Mouse (Mus musculus) megakaryocyte-erythroid progenitor cell, adult 5-6 weeks (primary cell): ENCODE results near the gene Efr3b. TPM values are rescaled to one million over a fixed set of nuclear protein-coding genes. Genes with fewer than 3 reads are reported as not detected.
A peak's percentile ranks its signal among the peaks of the same experiment; 100 is the strongest.
"Not testable (repeated sequence)": the region's sequence is repeated elsewhere in the genome, so short reads cannot be mapped to it uniquely, and the experiment has no call there.

ENCODE experiments used
- ATAC-seq: replicated peaks from 2 replicates; pipeline ENCODE4 v1.8.0; 2016; ENCODE audit warnings: mild to moderate bottlenecking, inconsistent platforms; ENCODE audit not compliant: severe bottlenecking, poor library complexity, low FRiP score, low TSS enrichment
- total RNA-seq, 2 experiments: library from RNA; stranded (forward) in 1 of 2; stranded (reverse) in 1 of 2; fragments of 200-1000, 215-1000 nt in 1 of 2; fragments of >200 nt in 1 of 2; fragmentation: Nextera tagmentation in 1 of 2; gene quantifications; 2 replicates each; pipeline ENCODE4 v1.2.3; 2014 to 2017

The Efr3b gene
- total RNA-seq, 2 experiments from 2014 or later: 0.02 to 0.70 TPM

DNA sequence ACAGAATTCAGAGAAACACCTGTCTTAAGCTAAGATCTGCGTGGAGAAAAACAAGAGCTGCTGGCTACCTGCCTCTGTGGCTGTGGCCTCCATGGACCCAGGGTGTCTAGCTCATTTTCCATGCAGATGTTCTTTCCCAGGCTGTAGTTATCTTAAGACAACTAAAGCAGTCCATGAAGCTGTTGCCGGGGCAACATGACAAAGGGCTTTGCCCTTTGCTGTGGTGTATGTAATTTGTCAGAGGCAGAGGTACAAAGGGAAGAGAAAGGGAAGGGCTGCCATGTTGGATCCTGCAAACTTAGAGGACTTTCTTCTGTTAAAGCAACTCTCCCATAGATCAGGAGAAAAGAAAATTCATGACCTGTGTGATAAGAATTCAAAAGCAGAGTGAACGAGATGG, 47.7 kb downstream of the Efr3b start:
- ATAC-seq: no peak

DNA sequence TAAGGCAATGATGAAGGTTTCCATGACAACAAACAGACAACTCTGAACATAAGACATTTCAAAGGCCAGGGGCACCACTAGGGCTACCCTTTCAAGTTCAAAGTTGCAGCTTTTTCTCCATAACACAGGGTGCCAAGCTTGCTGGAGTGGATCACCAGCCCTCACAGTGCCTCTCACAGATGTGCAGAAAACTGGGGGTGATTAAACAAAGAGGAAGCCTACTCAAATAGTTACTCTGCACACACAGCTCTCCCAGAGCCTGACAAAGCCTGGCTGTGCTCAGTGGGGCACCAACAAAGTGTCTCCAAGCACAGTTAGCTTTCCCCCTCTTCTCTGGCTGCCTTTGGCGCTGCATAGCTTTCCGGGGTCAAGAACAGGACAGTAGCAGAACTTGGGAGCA, 48.8 kb downstream of the Efr3b start:
- ATAC-seq: no peak

DNA sequence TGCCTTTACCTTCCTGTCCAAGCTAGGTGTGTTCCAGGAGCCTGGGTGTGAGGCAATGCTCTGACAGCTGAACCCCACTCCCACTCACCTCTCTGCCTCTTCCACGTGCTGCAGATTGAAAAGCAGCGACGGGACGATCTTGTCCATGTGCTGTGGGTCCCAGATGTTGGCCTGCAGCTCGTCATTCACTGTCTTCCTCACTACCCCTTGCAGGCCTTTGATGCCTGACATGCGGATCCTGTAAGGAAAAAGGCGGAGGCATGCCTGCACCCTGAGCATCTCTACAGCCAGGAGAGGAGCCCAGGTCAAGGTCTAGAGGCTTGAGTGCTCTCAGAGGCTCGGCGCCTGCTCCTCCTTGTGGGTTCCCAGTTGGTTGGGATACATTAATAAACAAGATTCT, 54.3 kb downstream of the Efr3b start:
- no peak for ATAC-seq

DNA sequence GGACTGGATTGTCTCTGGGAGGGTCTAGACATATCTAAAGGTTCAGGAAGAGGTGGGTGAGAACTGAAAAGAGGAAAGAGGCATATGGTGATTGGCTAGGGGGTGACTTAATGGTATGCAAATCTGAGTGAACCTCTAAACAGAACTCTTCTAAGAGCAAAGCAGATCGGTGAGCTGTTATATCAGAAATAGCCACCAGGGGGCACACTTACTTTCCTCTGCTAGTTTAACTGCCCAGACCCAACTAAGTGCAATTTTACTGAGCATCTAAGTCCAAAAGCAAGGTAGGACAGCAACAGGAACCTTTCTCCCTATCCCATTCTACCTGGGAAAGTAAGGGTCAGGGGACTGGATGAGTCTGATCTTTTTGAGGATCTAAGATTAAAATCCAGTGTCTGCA, 55.0 kb downstream of the Efr3b start:
- ATAC-seq: 0 out of 2 replicates have a peak, but pooled peaks have one; percentile 27

DNA sequence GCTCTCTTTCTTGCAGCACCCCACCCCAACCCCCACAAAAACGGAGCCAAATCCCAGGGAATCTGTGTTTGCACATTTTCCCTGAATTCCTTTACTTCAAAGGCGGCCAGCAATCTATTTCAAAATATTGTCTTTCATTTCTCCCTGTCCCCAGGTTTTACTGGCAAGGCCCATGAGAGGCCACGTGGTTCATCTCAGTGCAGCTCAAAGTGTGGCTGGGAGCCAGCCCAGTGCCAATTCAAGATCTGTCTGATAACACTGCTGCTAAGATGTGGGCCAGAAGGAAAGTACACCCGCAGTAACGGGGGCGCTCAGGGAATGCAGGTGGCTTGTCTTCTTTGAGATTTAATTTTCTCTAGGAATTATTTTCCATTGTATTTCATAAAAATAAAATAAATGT, 56.5 kb downstream of the Efr3b start:
- no peak for ATAC-seq

DNA sequence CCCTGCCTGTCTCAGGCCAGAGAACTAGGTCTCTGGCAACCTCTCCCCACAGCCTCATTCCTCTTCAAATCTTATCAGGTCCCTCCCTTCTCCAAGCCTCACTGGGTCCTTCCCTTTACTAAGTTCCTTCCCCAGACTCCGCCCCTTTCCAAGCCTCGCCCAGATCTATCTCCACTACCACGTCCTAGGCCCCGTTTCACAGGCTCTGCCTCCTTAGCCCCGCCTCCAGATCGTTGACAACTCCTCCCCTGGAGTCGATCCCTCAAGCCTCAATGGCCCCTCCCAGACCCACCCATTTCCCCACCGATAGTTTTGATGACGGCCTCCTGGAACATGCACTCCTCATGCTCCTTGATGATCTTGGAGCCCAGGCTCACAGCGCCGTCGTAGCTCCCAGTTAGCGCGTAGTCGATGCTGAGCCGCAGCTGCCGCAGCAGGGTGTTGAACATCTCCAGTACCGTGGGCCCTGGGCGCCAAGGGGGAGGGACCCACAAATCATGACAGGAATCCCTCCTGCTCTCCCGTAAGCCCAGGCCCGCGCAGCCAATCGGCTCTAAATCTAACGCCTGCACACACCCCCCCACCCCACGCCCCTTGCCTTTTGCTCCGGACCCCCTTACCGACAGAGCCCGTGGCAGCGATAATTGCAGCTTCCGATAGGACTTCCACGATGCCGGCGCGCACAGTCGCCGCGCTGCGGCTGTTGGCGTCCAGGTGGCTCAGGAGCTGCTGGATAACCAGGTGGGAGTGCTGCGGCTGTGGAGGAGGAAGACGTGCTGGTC, 57.2 kb downstream of the Efr3b start:
- ATAC-seq: peak; percentile 97

DNA sequence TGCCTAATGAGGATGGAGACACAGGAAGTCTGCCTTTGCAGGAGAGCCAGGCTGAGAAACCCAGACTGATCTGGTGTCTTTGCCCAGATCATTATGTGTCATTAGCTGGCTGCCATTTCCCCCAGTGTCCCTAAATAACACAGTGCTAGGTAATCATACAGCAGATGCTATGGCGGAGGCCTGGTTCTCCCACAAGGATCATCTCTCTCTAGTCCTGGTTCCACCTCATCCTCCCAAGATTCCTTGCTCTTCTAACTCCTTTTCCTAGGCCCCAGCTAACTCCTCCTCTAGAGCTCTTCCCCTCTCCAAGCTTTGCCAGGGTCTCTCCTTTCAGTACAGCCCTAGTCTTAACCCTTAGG, 57.7 kb downstream of the Efr3b start:
- ATAC-seq: 0 out of 2 replicates have a peak, but pooled peaks have one; percentile 0

DNA sequence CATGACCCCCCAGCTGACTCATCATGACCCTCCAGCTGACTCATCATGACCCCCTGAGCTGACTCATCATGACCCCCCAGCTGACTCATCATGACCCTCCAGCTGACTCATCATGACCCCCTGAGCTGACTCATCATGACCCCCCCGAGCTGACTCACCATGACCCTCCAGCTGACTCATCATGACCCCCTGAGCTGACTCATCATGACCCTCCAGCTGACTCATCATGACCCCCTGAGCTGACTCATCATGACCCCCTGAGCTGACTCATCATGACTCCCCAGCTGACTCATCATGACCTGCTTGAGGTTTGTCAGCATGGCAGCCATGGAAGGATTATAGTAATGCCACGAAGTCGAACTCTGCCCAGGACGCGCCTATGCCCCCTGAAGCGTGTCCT, 65.5 kb downstream of the Efr3b start:
- ATAC-seq: not testable (repeated sequence)

DNA sequence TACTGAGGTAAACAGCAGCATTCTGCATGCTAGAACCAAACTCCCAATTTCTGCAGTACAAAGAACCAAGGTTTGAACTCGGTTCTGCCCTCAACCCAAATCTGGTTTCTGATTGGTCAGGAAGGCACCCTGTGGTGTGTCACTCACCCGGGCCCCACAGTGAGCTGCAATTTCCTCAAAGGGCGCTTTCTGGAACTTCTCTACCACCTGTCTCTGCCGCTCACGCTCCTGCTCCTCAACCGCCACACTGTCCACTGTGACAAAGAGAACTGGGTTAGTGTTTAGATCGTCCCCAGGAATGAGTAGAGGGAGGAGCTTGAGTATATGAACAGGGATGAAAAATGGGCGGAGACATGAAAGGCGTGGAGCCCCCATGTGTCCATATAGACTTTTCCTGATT, 70.3 kb downstream of the Efr3b start:
- no peak for ATAC-seq

DNA sequence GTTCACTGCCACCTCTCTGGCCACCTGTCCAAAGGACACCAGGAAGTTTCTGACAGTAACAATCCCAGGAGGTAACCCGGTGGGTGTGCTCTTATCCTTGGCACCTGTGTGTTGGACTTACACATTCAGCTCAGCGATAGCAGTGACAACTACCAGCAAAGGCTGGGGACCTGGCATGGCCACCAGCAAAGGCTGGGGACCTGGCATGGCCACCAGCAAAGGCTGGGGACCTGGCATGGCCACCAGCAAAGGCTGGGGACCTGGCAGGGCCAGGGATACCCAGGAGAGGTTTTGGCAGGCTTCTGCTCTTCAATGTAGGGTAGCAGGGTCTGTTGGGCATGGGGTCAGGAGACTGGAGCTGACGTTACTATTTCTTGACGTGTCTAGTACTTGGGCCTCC, 71.5 kb downstream of the Efr3b start:
- ATAC-seq: no peak

DNA sequence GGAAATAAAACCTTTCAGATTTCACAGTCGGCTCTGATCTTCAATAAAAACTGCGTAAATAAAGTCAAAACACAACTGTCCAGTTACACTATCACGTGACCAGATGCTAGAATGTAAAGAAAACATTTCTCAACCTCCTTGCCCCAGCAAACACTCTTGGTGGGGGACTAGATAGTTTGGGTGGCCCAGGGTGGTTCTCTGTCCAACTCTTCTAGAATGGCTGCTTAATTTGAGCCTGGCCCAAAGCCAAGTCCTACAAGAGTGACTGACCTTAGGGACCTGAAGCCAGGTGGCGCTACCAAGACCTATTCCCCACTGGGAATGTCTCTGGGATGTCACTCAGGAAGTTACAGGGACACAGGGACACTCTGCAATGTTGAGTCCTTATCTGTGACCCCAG, 78.2 kb downstream of the Efr3b start:
- no peak for ATAC-seq

DNA sequence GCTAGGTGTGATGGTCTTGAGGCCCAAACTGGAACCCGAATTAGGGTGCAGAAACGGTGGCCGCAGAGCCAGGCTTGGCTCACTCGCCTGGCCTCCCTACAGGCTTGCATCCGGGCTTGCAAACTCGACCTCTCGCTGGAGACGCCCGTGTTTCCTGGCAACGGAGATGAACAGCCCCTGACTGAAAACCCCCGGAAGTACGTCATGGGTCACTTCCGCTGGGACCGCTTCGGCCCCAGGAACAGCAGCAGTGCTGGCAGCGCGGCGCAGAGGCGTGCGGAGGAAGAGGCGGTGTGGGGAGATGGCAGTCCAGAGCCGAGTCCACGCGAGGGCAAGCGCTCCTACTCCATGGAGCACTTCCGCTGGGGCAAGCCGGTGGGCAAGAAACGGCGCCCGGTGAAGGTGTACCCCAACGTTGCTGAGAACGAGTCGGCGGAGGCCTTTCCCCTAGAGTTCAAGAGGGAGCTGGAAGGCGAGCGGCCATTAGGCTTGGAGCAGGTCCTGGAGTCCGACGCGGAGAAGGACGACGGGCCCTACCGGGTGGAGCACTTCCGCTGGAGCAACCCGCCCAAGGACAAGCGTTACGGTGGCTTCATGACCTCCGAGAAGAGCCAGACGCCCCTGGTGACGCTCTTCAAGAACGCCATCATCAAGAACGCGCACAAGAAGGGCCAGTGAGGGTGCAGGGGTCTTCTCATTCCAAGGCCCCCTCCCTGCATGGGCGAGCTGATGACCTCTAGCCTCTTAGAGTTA, 78.7 kb downstream of the Efr3b start:
- peak; percentile 77 for ATAC-seq

DNA sequence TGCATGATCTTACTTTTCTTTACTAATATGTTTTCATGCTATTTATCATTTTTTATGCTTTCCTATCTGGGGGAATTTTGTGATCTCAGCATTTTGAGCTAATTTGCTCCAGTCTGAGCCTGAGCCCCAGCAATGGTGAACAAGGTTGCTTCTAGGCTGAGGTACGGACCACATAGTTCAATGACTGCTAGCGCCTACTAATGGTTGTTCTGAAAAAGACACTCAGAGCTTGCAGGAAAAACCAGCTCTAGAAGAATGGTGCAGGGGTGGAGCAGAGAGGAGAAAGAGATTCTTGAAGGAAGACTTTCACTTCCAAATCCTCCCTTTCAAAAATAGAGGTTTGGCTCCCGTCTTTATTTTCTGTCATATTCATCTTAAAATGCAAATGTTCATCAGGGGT, 82.4 kb downstream of the Efr3b start:
- ATAC-seq: no peak

DNA sequence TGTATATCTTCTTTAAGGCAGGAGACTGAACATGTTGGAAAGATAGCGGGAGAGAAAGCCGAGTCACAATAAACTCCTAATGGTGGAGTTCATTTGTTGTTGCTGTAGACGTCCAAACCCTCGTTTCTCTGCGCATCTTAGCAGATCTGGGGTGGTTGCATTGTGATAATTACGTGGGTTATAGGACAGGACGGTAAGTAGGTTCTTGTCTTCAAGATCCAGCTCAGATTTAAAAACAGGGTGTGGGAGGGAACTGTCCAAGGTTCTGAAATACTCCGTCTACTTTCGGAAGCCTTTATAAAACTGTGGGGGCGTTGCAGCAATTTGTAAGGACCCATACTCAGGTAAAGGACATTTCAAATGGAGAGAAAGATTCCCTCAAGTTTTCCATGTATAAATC, 83.3 kb downstream of the Efr3b start:
- ATAC-seq: no peak

DNA sequence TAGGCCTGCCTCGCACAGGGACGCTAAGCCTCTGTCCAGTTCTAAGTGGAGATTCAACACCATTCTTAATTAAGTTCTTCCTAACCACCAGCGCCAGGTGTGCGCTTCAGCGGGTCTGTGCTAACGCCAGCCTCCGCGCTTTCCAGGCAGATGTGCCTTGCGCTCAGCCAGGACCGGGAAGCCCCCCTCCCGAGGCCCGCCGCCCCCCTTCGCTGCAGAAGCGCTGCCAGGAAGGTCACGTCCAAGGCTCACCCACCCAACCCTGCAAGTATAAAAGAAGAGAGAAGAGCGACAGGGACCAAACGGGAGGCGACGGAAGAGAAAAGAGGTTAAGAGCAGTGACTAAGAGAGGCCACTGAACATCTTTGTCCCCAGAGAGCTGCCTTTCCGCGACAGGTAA, 84.1 kb downstream of the Efr3b start, which contains the start of gene Pomc:
Gene Pomc, plus strand, starts transcription at position 301 of the 400 bp plus-strand sequence.
- ATAC-seq: no peak

DNA sequence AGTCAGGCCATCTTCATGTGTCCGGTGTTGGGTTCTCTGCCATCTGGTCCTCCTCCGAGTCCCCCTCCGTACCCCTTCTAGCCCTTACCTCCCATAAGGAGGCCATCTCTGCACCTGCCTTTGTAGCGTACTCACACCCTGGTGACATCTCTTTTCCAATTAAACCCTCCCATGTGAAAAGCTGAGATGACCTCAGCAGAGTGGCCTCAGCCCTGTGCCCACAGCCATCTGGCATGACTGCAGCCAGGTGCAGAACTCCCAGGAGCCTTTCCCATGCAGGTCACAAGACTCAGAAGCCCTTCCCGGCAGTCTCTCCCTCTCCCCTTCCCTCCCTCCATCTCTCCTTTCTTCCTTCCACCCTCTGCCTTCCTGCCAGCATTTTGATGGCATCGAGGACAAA, 91.2 kb downstream of the Efr3b start:
- no peak for ATAC-seq

DNA sequence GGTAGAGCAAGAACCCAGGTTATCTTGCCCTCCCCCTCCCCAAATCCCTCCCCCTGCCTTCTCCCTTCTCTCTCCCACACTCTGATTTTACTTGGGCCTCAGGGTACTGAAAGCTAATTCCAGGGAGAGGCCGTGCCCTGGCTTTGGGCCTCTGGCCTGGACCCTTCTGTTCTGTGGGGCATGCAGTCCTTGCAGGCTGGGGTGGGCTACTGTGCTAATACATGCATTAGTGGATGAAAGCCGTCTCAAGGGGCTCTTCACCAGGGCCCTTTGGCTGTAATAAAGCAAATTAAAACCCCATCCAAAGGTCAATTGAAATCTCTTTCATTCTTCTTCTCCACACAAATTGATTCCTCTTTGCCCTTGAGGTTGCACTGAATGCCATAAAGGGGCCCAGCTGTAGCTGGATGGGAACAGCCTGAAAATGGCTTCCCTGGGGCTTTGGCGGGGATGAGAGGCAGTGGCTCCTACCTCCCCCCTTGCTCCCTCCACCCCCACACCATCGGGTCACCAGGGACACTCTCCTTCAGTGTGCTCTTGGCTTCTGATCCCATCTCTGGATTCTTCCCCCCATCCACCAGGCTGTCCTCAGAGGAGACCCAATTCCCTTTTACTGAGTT, 94.2 kb downstream of the Efr3b start:
- no peak for ATAC-seq

DNA sequence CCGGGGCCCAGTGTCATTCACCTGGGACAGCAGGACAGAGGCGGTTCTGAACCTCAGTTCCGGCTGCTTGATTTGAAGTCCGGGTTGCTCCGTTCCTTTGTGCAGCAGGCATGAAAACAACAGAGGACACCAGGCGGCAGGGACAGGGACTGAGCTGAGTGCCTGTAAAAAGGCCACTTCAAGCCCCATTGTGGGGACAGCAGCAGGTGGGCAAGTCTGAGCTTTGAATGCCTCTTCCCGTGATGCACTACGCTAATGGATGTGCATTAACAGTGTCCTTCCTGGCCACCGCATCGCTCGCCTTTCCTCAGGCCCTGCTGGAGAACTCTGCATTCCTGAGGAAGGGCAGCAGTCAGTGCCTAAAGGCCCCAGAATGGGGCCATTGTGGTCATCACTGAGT, 96.7 kb downstream of the Efr3b start:
- no peak for ATAC-seq

DNA sequence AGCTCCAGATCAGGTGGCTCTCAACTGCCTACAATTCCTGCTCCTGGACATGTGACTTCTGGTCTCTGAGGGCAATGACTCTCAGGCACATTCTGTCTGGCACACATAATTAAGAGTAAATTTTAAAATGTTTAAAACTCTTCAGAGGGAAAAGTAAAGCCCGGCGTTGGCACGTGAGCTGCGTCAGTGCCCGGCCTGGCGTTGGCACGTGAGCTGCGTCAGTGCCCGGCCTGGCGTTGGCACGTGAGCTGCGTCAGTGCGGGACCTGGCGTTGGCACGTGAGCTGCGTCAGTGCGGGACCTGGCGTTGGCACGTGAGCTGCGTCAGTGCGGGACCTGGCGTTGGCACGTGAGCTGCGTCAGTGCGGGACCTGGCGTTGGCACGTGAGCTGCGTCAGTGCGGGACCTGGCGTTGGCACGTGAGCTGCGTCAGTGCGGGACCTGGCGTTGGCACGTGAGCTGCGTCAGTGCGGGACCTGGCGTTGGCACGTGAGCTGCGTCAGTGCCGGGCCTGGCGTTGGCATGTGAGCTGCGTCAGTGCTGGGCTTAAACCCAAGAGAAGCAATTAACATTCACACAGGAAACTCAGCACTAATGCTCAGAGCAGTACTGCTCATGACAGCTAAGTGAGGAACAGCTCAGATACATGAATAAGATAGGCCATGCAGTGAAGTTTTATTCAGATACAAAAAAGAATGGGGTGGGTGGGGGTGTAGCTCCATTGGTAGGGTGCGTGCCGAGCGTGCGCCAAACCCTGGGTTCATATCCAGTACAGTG, 108.4 kb downstream of the Efr3b start:
- ATAC-seq: not testable (repeated sequence)

DNA sequence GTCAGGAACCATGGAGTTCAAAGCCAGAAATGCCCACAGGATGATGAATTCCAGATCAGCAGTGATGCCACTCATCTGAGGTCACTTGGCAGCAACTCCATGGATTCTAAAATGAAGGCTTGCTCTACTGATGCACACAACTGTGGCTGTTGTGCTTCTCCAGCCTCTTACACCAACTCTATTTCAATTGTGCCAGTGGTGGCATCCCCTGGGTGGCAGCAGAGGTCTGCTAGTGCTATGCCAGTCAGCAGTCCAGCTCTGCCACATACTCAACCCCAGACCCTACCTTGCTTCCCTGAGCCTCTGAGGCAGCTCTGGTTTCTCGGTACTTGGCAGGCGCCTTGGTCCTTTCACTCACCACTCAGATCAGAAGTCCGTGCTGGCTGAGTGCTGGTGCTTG, 109.9 kb downstream of the Efr3b start:
- no peak for ATAC-seq
